Mouse (Mus musculus) ES-Bruce4 (cell line): ENCODE results near the gene Ptpn14.

Source experiments
- CTCF ChIP-seq: IDR thresholded peaks from one replicate; pipeline ENCODE4 v1.8.1; 2011; ENCODE audit warnings: low read depth, low read length
- EP300 ChIP-seq: IDR thresholded peaks from 2 replicates; pipeline ENCODE4 v1.6.1; 2011; ENCODE audit warnings: low read depth, low read length; ENCODE audit not compliant: insufficient read depth
- POLR2A ChIP-seq: IDR thresholded peaks from one replicate; pipeline ENCODE4 v1.8.1; 2011; ENCODE audit warnings: low read length; ENCODE audit not compliant: insufficient read depth

GRCm38 (mm10) chr1:189863727-189864126, 135.7 kb downstream of the Ptpn14 start:
- no peak for TF ChIP-seq CTCF
- TF ChIP-seq POLR2A = no peak
- TF ChIP-seq EP300 = no peak
